Mouse (Mus musculus) cerebellum, adult 18-20 months (tissue): ENCODE measurements around the gene Zfp568.
A peak's percentile ranks its signal among the peaks of the same experiment; 100 is the strongest.
"Not testable (repeated sequence)": the region's sequence is repeated elsewhere in the genome, so short reads cannot be mapped to it uniquely, and the experiment has no call there.

Experiments used
- DNase-seq, 2 experiments: peaks; one replicate each; pipeline ENCODE4 v3.0.0; 2021

Gene Zfp568

GRCm38 (mm10) chr7:29983690-29984380 is at the start of gene Zfp568:
TSS of gene Zfp568 (plus strand) at chr7:29983955.
- DNase-seq: peak; percentile 91 to 92

GRCm38 (mm10) chr7:29938856-29939255 is 44.9 kb upstream of the Zfp568 start:
- DNase-seq: no peak

- no peak for DNase-seq
Observed at GRCm38 (mm10) chr7:29941027-29941426, 42.7 kb upstream of the Zfp568 start.

GRCm38 (mm10) chr7:29942740-29943139 is 41.0 kb upstream of the Zfp568 start:
- DNase-seq: no peak

GRCm38 (mm10) chr7:29943720-29944119 is 40.0 kb upstream of the Zfp568 start:
- no peak for DNase-seq

- DNase-seq: no peak
Observed at GRCm38 (mm10) chr7:29944201-29944600, 39.6 kb upstream of the Zfp568 start.

- DNase-seq: no peak
Observed at GRCm38 (mm10) chr7:29953086-29953485, 30.7 kb upstream of the Zfp568 start.

- DNase-seq: peak; percentile 83 to 86
Observed at GRCm38 (mm10) chr7:29953513-29954401, 30.0 kb upstream of the Zfp568 start, which contains the start of gene Zfp74. TSS of gene Zfp74 (minus strand) at chr7:29954089.

GRCm38 (mm10) chr7:29954731-29955130 is 29.0 kb upstream of the Zfp568 start:
- DNase-seq: peak; percentile 20 to 43

GRCm38 (mm10) chr7:29956257-29956656 is 27.5 kb upstream of the Zfp568 start:
- DNase-seq: no peak

GRCm38 (mm10) chr7:29958125-29958724 is 25.5 kb upstream of the Zfp568 start:
- DNase-seq: no peak

- no peak for DNase-seq
Observed at GRCm38 (mm10) chr7:29959004-29959403, 24.8 kb upstream of the Zfp568 start.

- not testable (repeated sequence) for DNase-seq
Observed at GRCm38 (mm10) chr7:29965115-29965810, 18.5 kb upstream of the Zfp568 start.

GRCm38 (mm10) chr7:29970686-29971085 is 13.1 kb upstream of the Zfp568 start:
- no peak for DNase-seq

- no peak for DNase-seq
Observed at GRCm38 (mm10) chr7:29980761-29981160, 3.0 kb upstream of the Zfp568 start.

- DNase-seq: no peak
Observed at GRCm38 (mm10) chr7:29981455-29981854, 2.3 kb upstream of the Zfp568 start.

GRCm38 (mm10) chr7:29981860-29982259 is 1.9 kb upstream of the Zfp568 start:
- no peak for DNase-seq

GRCm38 (mm10) chr7:29982341-29982740 is 1.4 kb upstream of the Zfp568 start:
- DNase-seq: no peak

- DNase-seq: peak; percentile 8 to 23
Observed at GRCm38 (mm10) chr7:29982931-29983330, 824 bp upstream of the Zfp568 start.

GRCm38 (mm10) chr7:29983340-29983689 is 440 bp upstream of the Zfp568 start:
- no peak for DNase-seq

GRCm38 (mm10) chr7:29986101-29986500 is 2.3 kb downstream of the Zfp568 start:
- DNase-seq: no peak

GRCm38 (mm10) chr7:29987551-29987950 is 3.8 kb downstream of the Zfp568 start:
- no peak for DNase-seq

GRCm38 (mm10) chr7:29989031-29989430 is 5.3 kb downstream of the Zfp568 start:
- DNase-seq: no peak
